Mouse (Mus musculus) heart, postnatal 36 days (tissue): Measurements from ENCODE around the gene Ate1. TPM values are rescaled to one million over a fixed set of nuclear protein-coding genes. Genes with fewer than 3 reads are reported as not detected.
A peak's percentile ranks its signal among the peaks of the same experiment; 100 is the strongest.

Source experiments
- DNase-seq, 2 experiments: peaks; one replicate each; pipeline ENCODE4 v3.0.0; 2021 to 2022
- intact Hi-C: fragments of 180-260 bp; cut with DNase I; formaldehyde crosslinking; loops from one replicate; pipeline ENCODE4 v1.15.1; 2025
- total RNA-seq, 2 experiments: library from RNA; stranded (reverse); gene quantifications; 2 replicates each; pipeline ENCODE4 v1.2.3; 2021

Ate1 gene
- total RNA-seq: 10 to 100 TPM; 30.5 to 32.9 TPM

DNA sequence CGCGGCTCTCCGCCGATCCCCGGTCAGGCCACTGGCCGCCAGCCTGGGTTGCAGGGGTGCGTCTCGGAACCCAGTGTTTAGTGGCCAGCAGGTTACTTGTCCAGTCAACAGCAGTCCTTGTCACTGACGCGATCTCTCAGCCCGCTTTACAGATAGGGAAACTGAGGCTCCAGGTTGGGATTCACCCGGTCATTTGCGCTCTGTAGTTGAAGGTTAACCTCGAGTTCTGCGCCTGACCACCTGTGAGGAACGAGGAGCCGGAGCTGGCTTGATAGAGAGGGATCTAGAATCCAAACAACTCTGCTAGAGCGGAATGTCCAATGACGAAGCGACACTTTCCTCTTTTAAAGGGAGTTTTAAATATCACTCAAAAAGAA, at the start of gene Ate1:
Gene Ate1, minus strand, starts transcription at position 321 of the 377 bp plus-strand sequence.
- DNase-seq: no peak
- intact Hi-C loops: loop anchor here (2.0 kb wide), 1 partner anchor 27 kb away; no protein-coding TSS in a partner anchor

DNA sequence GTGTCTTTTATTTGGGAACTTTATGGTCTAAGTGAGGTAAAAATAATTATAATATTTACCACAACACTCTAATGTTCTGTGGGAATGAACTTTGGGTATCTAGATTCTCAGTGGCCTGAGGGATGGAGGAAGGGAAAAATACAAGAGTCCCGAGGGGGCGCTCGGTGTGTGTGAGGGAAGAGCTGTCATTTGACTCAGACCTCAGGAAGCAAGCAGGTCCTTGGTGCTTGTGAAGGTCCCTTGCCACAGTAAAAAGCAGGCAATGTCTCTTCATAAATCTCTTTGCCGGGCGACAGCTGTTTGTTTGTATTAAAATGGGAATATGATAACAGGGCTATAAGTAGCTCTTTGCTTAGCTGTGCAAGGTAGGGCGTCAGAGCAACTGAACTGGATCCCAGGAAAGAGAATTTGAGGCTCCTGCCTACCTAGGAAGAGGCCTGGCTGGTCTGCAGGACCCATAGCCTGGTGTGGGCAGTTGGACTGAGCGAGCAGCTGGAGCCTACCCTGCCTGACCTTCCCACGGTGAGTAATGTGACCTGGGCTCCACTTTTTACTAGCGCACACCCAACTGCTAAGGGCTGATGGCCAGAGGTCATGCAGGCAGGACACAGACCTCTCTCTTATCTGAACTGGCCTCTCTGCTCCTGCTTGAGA, 48.7 kb upstream of the Ate1 start:
- DNase-seq: peak; percentile 20 to 34
- intact Hi-C loops: no loop called here

DNA sequence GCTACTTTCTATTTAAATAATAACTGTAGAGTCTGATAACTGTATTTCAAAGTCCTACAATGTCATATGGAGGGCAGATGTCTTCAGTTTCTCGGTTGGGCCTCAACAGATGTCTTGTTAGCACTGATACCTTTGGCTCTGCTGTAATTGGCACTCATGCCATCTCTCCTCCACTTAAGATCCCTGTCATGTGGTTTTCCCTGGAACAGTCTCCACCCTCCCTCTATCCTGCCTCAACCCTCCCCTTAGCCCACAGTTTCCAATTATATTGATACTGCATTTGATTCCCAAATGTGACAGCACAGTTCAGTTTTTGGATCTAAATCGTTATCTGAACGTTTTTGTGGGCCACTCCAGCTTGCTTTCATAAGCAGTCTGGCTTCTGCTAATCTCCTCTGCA, 44.4 kb upstream of the Ate1 start:
- DNase-seq: no peak
- intact Hi-C loops: no loop called here

DNA sequence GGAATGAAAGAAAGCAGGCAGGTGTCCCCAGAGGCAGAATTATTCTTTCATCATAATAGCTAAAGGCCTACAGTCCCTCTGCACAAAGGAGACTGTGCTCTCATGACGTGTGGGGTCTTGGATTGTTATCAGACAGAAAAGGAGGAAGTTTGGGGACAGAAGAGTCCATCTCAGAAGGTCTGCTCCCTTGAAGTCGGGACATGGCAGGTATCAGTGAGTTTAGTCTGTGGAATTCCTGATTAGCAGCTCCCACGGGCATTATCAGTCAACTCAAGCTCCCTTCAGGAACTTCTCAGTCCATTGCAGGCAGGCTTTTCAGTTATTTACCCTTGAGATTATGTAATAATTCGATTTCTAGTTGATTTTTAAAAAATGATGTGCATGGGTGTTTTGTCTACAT, 43.7 kb upstream of the Ate1 start:
- intact Hi-C loops: no loop called here
- no peak for DNase-seq

DNA sequence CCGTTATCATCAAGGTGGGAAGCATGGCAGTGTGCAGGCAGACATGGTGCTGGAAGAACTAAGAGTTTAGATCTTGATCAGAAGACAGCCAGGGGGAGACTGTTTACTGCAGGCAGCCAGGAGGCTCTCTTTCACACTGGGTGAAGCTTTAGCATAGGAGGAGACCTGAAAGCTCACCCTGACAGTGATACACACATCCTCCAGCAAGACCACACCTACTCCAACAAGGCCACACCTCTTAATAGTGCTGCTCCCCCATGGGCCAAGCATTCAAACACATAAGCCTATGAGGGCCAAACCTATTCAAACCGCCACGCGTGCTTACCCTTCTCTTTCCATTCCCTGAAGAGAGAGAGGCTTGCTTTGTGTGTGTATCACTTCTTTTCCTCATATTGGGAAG, 43.1 kb upstream of the Ate1 start:
- no peak for DNase-seq
- intact Hi-C loops: no loop called here

DNA sequence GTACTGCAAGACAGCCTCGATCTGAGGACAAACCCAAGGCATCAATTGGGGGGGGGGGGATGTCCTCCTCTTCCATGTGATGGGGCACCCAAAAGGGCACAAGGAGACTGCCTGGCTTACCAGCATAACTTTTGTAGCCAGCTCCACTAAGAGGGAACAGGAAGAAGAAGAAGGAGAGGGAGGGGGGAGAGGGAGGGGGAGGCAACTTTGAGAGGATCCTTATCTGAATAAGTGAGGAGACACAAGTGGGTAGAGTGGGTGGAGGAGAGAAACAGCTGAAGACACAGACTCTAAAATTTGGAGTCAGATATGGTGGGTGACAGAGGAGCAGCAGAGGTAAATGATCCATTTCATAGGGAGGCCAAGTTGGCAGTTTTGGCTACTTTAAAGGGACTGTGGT, 40.8 kb upstream of the Ate1 start:
- no peak for DNase-seq
- intact Hi-C loops: no loop called here

DNA sequence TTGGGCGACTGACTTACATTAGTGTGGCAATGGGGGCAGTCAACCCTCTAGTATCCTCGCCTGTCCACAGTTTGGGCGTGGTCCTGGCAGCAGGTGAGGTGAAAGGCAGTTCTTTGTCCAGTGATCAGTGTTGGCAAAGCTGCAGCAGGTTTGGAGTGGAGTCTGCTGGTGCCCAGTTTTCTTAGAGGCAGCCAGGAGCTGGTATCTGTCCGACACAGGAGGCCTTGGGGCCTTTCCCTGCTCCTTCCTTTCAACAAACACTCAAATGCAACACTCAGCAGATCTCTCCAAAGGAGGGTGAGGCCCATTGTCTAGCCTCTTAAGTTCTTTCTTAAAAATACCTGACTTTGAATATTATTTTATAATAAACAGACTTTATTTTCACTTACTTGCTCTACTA, 38.4 kb upstream of the Ate1 start:
- DNase-seq: no peak
- intact Hi-C loops: no loop called here

DNA sequence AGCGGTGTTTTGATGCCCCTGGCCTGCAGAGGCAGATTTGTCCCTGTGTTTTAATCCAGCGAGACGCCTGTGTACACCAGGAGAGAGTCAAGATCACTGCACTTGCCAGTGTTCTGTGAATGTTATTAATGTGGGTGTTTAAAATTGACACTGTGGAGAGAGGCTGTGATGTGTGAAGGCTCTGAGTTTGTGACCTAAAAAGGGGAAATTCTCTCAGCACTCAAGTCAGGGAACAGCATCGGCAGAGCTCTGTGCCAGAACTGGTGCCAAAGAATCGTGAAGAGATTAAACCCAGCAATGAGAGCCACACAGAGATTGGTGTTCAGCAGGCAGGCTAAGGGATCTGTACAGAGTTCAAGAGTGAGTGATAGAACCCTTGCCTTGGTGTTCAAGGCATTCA, 35.4 kb upstream of the Ate1 start:
- no peak for DNase-seq

DNA sequence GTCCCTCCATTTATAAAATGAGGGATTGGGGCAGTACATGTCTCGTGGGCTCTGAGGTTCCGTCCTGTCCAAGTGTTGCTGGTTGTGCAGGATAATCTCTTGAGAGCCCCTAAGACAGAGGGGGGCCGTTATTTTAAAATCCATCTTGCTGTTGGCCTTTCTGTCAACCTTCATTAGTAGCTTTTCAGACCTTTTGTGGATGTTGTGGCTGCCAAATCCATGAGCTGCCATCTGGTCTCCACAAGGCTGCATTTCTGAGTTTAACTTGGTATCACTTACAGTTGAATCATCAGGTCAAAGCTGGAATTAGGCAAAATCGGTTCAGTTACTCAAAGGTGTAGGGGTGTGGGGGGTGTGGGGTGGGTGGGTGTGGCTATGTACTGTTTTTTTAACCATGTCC, 33.2 kb upstream of the Ate1 start:
- DNase-seq: no peak
- intact Hi-C loops: no loop called here

More for the DNA sequence above, 35.4 kb upstream of the Ate1 start:
- intact Hi-C loops: no loop called here

DNA sequence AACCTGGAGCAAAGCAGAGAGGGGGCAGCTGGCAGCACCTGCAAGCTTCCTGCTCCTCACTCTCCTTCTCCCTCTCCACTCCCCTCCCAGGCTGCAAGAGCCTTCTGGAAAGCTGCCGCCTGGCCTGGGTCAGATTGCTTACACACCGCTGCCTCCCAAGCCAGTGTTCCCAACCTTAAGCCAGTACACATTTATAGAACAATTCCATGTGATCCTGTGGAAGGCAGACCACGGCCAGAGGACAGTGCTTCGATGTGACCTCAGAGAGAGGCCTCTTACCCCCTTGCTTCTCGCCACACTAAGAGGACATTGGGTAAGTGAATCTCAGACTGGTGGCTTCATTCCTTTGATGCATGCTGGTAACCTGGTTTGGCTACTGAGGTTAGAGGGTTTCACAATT, 32.6 kb upstream of the Ate1 start:
- peak; percentile 37 to 62 for DNase-seq

DNA sequence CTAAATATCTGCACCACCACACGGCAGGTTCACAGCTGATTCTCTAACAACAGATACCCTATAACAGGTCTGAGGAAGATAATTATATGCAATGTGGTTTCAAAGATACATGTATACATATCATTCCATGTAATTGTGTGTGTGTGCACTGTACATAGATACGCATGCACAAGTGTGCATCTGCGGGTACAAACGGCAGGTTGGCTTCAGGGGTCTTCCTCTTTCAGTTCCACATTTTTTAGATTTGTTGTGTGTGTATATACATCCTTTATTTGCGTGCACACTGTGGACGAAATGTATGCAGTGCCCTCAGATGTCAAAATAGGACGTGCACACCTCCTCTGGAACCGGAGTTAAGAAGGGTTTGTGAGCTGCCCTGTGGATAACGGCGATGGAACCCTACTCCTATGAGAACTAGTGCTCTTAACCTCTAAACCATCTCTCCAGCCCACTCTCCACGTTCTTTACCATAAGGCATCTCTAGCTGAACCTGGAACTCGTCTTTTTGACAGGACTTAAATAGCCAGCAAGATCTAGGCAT, 27.5 kb upstream of the Ate1 start:
- intact Hi-C loops: loop anchor here (2.0 to 5.0 kb wide), 2 partner anchors 27 to 105 kb away; partner anchors contain the start of gene Ate1
- DNase-seq: no peak

More for the DNA sequence above, 32.6 kb upstream of the Ate1 start:
- intact Hi-C loops: no loop called here

DNA sequence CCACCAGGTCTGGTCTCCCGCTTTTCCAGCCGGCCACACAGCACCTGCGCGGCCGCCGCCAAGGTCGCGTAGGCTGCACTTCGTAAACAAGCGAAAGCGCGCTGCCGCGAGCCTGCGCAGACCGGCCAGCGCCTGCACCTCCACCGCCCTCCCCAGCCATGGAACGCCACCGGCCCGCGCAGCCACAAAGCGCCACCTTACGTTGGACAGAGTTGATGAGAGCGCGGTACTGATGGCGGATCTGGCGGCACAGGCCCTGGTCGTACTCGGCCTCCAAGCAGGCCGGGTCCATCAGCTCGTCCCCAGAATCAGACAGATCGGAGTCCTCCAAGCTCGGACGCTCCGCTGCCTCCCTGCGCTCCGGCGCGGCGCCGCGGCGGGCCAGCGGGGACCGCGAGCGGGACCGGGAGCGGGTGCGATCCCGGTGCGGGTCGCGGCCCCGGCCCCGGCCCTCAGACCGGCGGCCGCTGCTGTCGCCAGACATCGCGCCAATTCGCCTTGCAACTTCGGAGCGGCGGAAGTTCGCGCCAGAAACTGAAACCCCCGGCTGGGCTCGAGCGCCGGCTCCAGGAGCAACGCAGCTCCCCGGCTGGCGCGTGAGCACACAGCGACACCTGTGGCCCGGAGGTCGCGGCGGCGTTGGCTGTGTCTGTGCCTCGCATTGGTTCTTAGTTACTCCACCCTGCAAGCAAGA, 26.8 kb upstream of the Ate1 start:
- intact Hi-C loops: loop anchor here (2.0 to 5.0 kb wide), 2 partner anchors 26 to 105 kb away; partner anchors contain the start of gene Ate1
- peak; percentile 91 to 96 for DNase-seq

DNA sequence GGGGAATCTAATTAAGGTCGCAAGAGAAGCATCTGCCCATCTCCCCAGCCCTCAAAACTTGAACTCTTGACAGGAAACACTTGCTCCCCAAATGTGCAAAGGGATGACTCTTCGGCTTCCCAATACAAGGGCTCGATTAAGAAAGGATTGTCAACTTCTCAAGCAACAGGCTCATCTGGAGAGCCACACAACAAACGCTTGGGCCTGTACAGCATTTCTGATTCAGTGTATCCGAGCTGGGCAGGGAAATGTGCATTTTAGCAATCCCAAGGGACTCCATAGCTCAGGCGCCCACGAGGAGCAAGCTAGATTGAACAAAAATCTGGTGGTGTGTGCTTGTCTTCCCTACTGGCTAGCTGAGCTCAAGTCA, 26.2 kb upstream of the Ate1 start:
- intact Hi-C loops: loop anchor here (2.0 to 5.0 kb wide), 2 partner anchors 26 to 106 kb away; partner anchors contain the start of gene Ate1
- DNase-seq: no peak

DNA sequence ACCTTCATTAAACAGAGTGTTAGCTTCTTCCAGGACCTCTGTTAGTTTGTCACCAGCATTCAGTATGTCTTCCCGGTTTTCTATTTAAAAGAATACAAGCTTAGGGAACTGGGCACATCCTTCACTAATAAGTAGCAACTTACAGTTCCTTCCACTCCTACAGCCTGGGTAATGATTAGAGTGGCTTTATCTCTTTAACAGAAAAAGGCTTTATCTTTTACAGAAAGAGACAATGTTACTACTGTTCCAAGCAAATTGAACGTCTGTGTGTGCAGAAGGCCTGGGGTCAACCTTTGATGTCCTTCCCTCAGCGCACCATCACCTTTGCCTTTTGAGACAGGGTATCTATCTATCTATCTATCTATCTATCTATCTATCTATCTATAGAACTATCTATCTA, 25.7 kb upstream of the Ate1 start:
- DNase-seq: no peak
- intact Hi-C loops: loop anchor here (2.0 to 5.0 kb wide), 2 partner anchors 25 to 106 kb away; partner anchors contain the start of gene Ate1

DNA sequence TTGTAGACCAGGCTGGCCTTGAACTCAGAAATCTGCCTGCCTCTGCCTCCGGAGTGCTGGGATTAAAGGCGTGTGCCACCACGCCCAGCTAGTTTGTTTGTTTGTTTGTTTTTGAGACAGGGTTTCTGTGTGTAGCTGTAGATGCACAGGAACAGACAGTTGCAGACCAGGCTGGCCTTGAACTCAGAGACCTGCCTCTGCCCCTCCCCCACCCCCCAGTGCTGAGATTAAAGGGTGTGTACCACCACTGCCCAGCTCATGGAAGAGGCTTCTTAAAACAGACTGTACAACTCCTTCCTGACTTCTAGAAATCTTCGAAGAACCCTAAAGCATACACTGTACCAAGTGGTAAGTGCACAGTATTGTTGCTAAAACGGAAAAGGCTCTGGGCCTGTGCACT, 25.2 kb upstream of the Ate1 start:
- intact Hi-C loops: loop anchor here (5.0 kb wide), 1 partner anchor 107 kb away; no protein-coding TSS in a partner anchor
- no peak for DNase-seq

DNA sequence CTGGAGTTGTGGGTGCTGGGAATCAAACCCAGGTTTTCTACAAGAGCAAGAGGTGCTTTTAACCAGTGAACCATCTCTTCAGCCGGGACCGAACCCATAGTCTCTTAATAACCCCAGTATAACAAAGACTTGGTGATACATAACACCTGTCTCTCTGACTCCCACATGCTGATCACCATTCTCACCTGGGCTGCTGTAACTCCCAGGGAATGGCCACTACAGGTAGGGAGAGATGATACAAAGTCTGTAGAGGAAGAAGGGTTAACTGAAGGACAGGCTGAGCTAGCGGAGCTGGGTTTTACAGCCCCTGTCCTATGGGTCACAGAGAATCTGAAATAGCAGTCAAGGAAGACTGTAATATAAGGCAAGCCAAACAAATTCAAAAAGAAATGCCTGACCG, 23.0 kb upstream of the Ate1 start:
- no peak for DNase-seq
- intact Hi-C loops: no loop called here

DNA sequence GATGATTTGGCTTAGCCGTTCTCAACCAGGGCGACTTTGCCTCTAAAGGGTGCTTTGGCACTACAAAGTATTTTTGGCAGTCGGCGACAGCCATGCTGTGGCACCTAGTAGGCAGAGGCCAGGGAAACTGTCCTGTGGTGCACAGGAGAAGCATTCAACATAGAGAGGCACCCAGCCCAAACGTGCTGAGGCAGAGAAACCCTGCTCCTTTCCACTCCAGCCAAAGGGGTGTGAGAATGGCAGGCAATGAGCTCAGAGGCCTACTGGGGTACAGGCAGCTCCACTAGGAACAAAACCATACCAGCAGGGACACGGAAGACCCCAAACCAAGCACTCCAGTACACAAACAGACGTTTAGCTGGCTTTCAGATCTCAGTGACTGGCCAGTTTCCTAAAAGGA, 20.0 kb upstream of the Ate1 start:
- intact Hi-C loops: loop anchor here (1.0 kb wide), 1 partner anchor 46 kb away; no protein-coding TSS in a partner anchor
- no peak for DNase-seq

DNA sequence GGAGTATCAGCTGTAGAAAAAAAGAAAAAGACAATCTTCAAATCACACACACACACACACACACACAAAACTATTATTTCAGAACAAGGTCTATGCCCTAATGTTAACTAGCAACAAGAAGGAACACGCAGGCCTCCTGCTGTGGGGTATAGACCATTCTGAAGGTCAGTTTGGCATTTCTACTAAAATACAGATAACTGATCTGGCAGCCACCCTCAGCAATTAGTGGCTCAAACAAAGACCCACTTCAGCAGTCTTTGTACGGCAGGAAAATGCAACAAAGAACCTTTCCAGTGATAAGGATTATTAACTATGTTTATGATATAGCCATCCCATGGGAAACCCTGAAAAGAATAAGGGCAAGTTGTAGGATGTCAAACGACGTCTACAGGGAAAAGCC, 16.9 kb upstream of the Ate1 start:
- intact Hi-C loops: loop anchor here (5.0 kb wide), 1 partner anchor 195 kb away; no protein-coding TSS in a partner anchor
- DNase-seq: no peak

DNA sequence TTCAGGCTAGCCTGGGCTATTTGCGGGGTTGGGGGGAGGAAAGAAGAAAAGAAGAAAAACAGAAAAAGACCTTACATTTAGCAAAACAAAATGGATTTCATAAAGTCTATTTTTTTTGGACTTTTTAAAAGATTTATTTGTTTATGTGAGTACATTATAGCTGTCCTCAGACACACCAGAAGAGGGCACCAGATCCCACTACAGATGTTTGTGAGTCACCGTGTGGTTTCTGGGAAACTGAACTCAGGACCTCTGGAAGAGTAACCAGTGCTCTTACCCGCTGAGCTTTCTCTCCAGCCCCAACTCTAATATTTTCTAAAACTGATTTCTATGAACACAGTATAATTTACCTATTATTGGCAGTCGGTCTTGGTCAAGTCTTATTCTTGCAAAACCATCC, 15.0 kb upstream of the Ate1 start:
- intact Hi-C loops: loop anchor here (5.0 kb wide), 1 partner anchor 197 kb away; no protein-coding TSS in a partner anchor
- no peak for DNase-seq

DNA sequence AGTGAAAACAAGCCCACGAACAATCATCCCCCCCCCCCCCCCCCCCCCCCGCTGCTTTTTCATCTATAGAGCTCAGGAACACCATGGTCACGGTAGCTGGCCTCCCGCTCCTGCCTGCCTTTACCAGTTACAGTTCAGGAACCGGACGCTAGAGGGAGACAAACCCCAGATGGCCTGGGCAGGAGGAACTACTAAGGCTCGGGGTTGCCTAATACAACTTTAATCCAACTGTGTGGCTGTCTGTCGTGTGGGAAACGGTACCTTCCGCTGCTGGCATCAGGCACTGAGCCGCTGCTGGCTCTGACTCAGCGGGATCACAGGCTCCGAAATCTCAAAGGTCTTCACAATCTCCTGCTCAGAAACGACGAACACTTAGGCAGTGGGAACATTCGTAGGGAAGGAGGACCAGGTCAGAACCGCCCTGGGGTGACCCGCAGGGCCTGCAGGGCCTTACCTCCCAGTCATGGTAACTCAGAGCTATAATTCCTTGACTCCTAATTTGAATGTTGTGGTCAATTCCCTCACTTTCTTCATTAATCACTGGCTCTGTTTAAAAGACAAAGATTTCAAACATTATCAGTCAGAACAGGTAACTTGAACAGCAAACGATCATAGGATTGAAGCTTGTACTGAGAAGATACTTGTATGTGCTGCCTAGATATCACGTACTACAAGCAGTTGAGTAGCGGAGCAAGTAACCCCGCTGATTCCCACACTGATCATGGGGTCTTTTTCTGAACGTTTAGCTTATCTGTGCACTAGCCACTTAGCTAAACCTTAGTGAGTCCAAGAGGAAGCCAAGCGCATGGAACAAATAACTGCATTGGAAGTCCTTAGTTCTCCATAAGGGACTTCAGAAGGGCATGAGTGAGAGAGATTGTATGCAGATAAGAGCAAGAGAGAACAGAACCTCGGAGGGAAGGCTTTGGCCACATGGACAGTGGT, 13.4 kb upstream of the Ate1 start:
- peak; percentile 91 to 95 for DNase-seq
- intact Hi-C loops: loop anchor here (2.0 kb wide), 2 partner anchors 139 to 229 kb away; no protein-coding TSS in a partner anchor
